In genomic region chr11:121013656-121014055, GRCm38 (mm10) we compare ENCODE assay signal across 22 mouse cellular contexts. TPM values are rescaled to one million over a fixed set of nuclear protein-coding genes. Genes with fewer than 3 reads are reported as not detected.
"Had no signal": no experiment of that assay in that cellular context is flagged by ENCODE, and none has a peak within 500 bp of the region (broad histone marks: within the 10 kb centered on the region; RNA-seq: fewer than 3 reads in every experiment).

No protein-coding gene starts in this region.

- H3K27me3 ChIP-seq: midbrain, embryonic 13.5 days; neural tube, embryonic 12.5 days; stomach, embryonic 15.5 days had no signal

- H3K4me1 ChIP-seq: liver, embryonic 15.5 days; midbrain, embryonic 13.5 days; neural tube, embryonic 12.5 days had no signal

- H3K4me3 ChIP-seq: limb, embryonic 10.5 days; liver, embryonic 15.5 days; midbrain, embryonic 13.5 days; neural tube, embryonic 12.5 days; stomach, embryonic 15.5 days had no signal

- DNase-seq: kidney, adult 8-10 months; kidney, postnatal 25 days; lung, adult 2 months; lung, postnatal 36 days; right cerebral cortex, postnatal 14 days; thymus, adult 2 months; thymus, postnatal 25 days had no signal

- H3K27ac ChIP-seq: limb, embryonic 10.5 days; liver, embryonic 15.5 days; midbrain, embryonic 13.5 days; neural tube, embryonic 12.5 days; stomach, embryonic 15.5 days had no signal

RNA-seq across cellular contexts. Expression of gene Cd7, which starts 25.6 kb away (rescaled TPM):
- total RNA-seq: layer of hippocampus, adult 18-20 months had no signal
- polyA plus RNA-seq: limb, embryonic 10.5 days had no signal

RNA-seq across cellular contexts. Expression of gene Sectm1b, which starts 49.7 kb away (rescaled TPM):
- total RNA-seq: layer of hippocampus, adult 18-20 months; left cerebral cortex, postnatal 14 days; megakaryocyte progenitor cell, adult 5-6 weeks; monocyte, adult 5-6 weeks; neutrophil, adult 5-6 weeks had no signal
- polyA plus RNA-seq: limb, embryonic 10.5 days; limb, embryonic 14.5 days; liver, embryonic 11.5 days; midbrain, embryonic 13.5 days; neural tube, embryonic 12.5 days; spleen, adult 2 months; testis, adult 2 months; urinary bladder, adult 2 months had no signal
